Mouse (Mus musculus): ENCODE measurements around the gene Bsn. TPM values are rescaled to one million over a fixed set of nuclear protein-coding genes. Genes with fewer than 3 reads are reported as not detected.

Bsn gene
- polyA plus RNA-seq, 1 experiment from 2014 or later = 4.1 TPM

DNA sequence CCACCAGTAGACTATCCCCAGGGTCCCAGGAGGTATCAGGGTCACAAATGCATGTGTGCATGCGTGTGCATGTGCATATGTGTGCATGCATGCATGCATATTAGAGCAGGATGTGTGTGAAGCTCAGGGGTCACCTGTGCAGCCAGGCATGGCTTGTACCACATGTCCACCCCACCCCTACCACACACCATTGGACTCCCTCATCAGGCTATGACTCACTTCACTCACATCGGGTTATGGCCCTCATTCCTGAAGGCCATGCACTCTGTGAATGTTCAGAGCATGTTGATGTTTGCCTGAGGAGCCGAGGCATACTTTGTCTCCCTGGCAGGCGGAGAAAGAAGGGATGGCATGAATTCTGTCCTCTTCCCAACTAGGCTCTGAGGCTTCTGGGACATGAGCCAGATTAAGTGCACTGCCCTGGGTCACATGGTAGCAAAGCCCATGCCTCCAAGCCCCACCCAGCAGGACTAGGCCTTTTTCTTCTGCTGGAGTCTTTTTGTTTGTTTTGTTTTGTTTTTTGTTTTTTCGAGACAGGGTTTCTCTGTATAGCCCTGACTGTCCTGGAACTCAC, 17.3 kb downstream of the Bsn start:
- H3K9me3 ChIP-seq (ENCODE audit: control insufficient read depth, low read length) = no peaks in the 10 kb centered on the region
- ATAC-seq (replicated peaks; ENCODE audit: low FRiP score, low TSS enrichment, low read depth) (no peak), DNase-seq (ENCODE audit: low spot score) (no peak)
- H3K4me3 ChIP-seq (ENCODE audit: low read depth, low read length) = no peak overlapping the region
- H3K36me3 ChIP-seq (ENCODE audit: control insufficient read depth, insufficient read depth, low read length) = no peaks in the 10 kb centered on the region
- no peak overlapping the region for H3K4me2 ChIP-seq (ENCODE audit: low read length)
- no peak overlapping the region for H3K27ac ChIP-seq (ENCODE audit: low read depth)
- no peak overlapping the region for H3K9ac ChIP-seq (ENCODE audit: low read length)
- no peaks in the 10 kb centered on the region for H3K4me1 ChIP-seq (replicated peaks; ENCODE audit: control insufficient read depth, insufficient read depth, low read length)
- no peaks in the 10 kb centered on the region for H3K27me3 ChIP-seq (replicated peaks; ENCODE audit: control insufficient read depth, insufficient read depth, low read length)
- 73% methylated on average over 5 of the region's 5 CpGs for WGBS

DNA sequence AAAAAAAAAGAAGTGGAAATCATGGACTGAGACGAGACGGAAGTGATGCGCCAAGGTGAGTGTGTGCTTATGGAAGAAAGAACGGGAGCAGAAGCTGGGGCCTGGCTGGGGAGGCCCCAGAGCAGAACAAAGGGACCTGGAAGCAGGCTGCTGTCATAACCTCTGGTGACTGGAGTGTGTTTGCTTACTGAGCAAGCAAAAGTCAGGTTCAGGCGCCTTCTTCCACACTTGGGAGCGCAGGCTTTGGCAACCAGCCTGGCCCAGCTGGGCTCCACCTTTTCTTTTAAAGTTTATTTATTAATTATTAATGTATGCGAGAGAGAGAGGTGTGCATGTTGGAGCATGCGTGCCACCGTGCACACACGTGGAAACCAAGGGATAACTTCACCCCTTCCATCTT, 20.4 kb downstream of the Bsn start:
- H3K4me2 ChIP-seq (ENCODE audit: low read length) = no peak overlapping the region
- H3K9ac ChIP-seq (ENCODE audit: low read length) = no peak overlapping the region
- no peak overlapping the region for H3K27ac ChIP-seq (ENCODE audit: low read depth)
- no peaks in the 10 kb centered on the region for H3K9me3 ChIP-seq (ENCODE audit: control insufficient read depth, low read length)
- no peaks in the 10 kb centered on the region for H3K36me3 ChIP-seq (ENCODE audit: control insufficient read depth, insufficient read depth, low read length)
- H3K27me3 ChIP-seq (replicated peaks; ENCODE audit: control insufficient read depth, insufficient read depth, low read length) = no peaks in the 10 kb centered on the region
- ATAC-seq (replicated peaks; ENCODE audit: low FRiP score, low TSS enrichment, low read depth) (no peak), DNase-seq (ENCODE audit: low spot score) (no peak)
- 77% methylated on average over 10 of the region's 10 CpGs for WGBS
- H3K4me1 ChIP-seq (replicated peaks; ENCODE audit: control insufficient read depth, insufficient read depth, low read length) = no peaks in the 10 kb centered on the region
- H3K4me3 ChIP-seq (ENCODE audit: low read depth, low read length) = no peak overlapping the region

DNA sequence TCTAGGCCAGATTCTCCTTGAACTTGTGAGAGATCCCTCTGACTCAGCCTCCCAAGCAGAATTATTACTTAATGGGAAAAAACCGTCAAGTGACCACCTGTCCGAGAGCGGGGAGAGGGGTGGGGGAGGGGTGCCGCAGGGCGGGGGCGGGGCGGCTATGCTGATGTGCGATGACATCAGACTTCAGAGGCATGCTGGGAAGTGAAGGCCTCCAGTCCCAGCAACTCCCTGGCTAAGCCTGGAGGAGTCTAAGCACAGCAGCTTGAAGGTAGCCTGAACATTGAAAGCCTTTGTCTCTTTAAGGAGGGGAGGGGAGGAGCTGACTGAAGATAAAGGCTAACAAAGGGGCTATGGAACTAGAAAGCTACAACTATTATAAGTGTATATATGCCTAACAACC, 25.0 kb downstream of the Bsn start:
- Histone ChIP-seq H3K4me2 (ENCODE audit: low read length) (no peak overlapping the region), H3K27me3 (replicated peaks; ENCODE audit: control insufficient read depth, insufficient read depth, low read length) (no peaks in the 10 kb centered on the region), H3K27ac (ENCODE audit: low read depth) (no peak overlapping the region), H3K36me3 (ENCODE audit: control insufficient read depth, insufficient read depth, low read length) (no peaks in the 10 kb centered on the region), H3K4me1 (replicated peaks; ENCODE audit: control insufficient read depth, insufficient read depth, low read length) (no peaks in the 10 kb centered on the region), H3K9me3 (ENCODE audit: control insufficient read depth, low read length) (no peaks in the 10 kb centered on the region), H3K4me3 (ENCODE audit: low read depth, low read length) (no peak overlapping the region), H3K9ac (ENCODE audit: low read length) (no peak overlapping the region)
- ATAC-seq (replicated peaks; ENCODE audit: low FRiP score, low TSS enrichment, low read depth) (no peak), DNase-seq (ENCODE audit: low spot score) (no peak)
- 38% methylated on average over 8 of the region's 8 CpGs for WGBS

DNA sequence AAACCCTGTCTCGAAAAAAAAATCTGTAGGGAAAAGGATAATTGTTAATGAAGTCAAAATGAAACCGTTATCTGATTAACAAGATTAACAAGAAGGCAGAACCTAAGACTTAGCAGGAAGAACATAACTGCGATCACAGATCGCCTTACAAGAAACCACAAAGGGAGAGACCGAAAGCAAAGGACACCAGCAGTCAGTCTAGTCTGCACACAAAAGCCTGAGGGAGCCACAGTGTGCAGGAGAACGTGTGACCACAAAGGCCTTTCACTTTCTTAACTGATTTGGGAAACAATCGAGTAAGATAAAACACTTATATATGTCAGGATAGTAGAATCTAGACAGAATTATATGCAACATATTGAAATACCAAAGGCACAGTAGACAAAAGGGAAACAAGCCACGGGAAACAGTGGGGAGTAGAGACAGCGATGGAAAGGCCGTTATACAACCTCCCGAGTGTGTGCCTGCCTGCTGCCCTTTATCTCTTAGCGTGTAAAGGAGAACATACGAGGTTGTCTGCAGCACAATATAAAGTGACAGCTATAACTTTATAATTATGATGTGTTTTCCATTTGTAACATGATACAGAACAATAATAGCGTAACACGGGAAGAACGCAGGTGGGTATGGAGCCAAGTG, 26.4 kb downstream of the Bsn start:
- DNase-seq (ENCODE audit: low spot score) = no peak
- ATAC-seq (replicated peaks; ENCODE audit: low FRiP score, low TSS enrichment, low read depth) = no peak
- Histone ChIP-seq H3K27ac (ENCODE audit: low read depth) (no peak overlapping the region), H3K9me3 (ENCODE audit: control insufficient read depth, low read length) (no peaks in the 10 kb centered on the region), H3K4me1 (replicated peaks; ENCODE audit: control insufficient read depth, insufficient read depth, low read length) (no peaks in the 10 kb centered on the region), H3K27me3 (replicated peaks; ENCODE audit: control insufficient read depth, insufficient read depth, low read length) (no peaks in the 10 kb centered on the region), H3K36me3 (ENCODE audit: control insufficient read depth, insufficient read depth, low read length) (no peaks in the 10 kb centered on the region), H3K4me3 (ENCODE audit: low read depth, low read length) (no peak overlapping the region), H3K9ac (ENCODE audit: low read length) (no peak overlapping the region), H3K4me2 (ENCODE audit: low read length) (no peak overlapping the region)
- WGBS = 83% methylated on average over 16 of the region's 16 CpGs

- Histone ChIP-seq H3K9me3 (ENCODE audit: control insufficient read depth, low read length) (no peaks in the 10 kb centered on the region), H3K27ac (ENCODE audit: low read depth) (no peak overlapping the region), H3K36me3 (ENCODE audit: control insufficient read depth, insufficient read depth, low read length) (no peaks in the 10 kb centered on the region), H3K4me1 (replicated peaks; ENCODE audit: control insufficient read depth, insufficient read depth, low read length) (no peaks in the 10 kb centered on the region), H3K9ac (ENCODE audit: low read length) (no peak overlapping the region), H3K4me2 (ENCODE audit: low read length) (no peak overlapping the region), H3K4me3 (ENCODE audit: low read depth, low read length) (no peak overlapping the region), H3K27me3 (replicated peaks; ENCODE audit: control insufficient read depth, insufficient read depth, low read length) (no peaks in the 10 kb centered on the region)
- 69% methylated on average over 7 of the region's 7 CpGs for WGBS
- DNase-seq (ENCODE audit: low spot score) (no peak), ATAC-seq (replicated peaks; ENCODE audit: low FRiP score, low TSS enrichment, low read depth) (no peak)
Observed at GRCm38 (mm10) chr9:108157891-108158290, 32.3 kb downstream of the Bsn start.

GRCm38 (mm10) chr9:108157451-108157850, 32.7 kb downstream of the Bsn start:
- Histone ChIP-seq H3K36me3 (ENCODE audit: control insufficient read depth, insufficient read depth, low read length) (no peaks in the 10 kb centered on the region), H3K9me3 (ENCODE audit: control insufficient read depth, low read length) (no peaks in the 10 kb centered on the region), H3K4me3 (ENCODE audit: low read depth, low read length) (no peak overlapping the region), H3K27ac (ENCODE audit: low read depth) (no peak overlapping the region), H3K9ac (ENCODE audit: low read length) (no peak overlapping the region), H3K4me2 (ENCODE audit: low read length) (no peak overlapping the region), H3K4me1 (replicated peaks; ENCODE audit: control insufficient read depth, insufficient read depth, low read length) (no peaks in the 10 kb centered on the region), H3K27me3 (replicated peaks; ENCODE audit: control insufficient read depth, insufficient read depth, low read length) (no peaks in the 10 kb centered on the region)
- no peak for ATAC-seq (replicated peaks; ENCODE audit: low FRiP score, low TSS enrichment, low read depth)
- no peak for DNase-seq (ENCODE audit: low spot score)
- 85% methylated on average over 6 of the region's 6 CpGs for WGBS

DNA sequence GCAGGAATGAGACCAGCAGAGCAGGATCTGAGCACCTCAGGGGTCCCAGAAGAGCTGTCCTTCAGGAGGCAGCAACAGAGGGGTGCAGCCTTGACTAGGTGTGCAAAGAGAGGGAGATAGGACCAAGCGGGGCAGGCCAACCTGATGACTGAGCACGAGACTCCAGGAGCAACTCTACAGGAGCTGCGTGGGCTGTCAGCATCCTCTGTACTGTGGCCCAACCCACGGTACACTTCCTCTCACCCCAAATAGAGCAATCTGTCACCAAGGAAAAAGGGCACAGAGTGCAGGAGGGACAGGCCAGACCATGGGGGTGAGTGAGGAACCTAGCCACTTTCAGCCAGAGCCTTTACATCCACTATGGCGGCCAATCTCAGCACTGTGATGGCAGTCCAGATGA, 33.4 kb downstream of the Bsn start:
- WGBS = 85% methylated on average over 5 of the region's 5 CpGs
- no peak for ATAC-seq (replicated peaks; ENCODE audit: low FRiP score, low TSS enrichment, low read depth)
- Histone ChIP-seq H3K4me3 (ENCODE audit: low read depth, low read length) (no peak overlapping the region), H3K27me3 (replicated peaks; ENCODE audit: control insufficient read depth, insufficient read depth, low read length) (no peaks in the 10 kb centered on the region), H3K4me1 (replicated peaks; ENCODE audit: control insufficient read depth, insufficient read depth, low read length) (no peaks in the 10 kb centered on the region), H3K36me3 (ENCODE audit: control insufficient read depth, insufficient read depth, low read length) (no peaks in the 10 kb centered on the region), H3K9me3 (ENCODE audit: control insufficient read depth, low read length) (no peaks in the 10 kb centered on the region), H3K9ac (ENCODE audit: low read length) (no peak overlapping the region), H3K27ac (ENCODE audit: low read depth) (no peak overlapping the region), H3K4me2 (ENCODE audit: low read length) (no peak overlapping the region)
- DNase-seq (ENCODE audit: low spot score) = no peak

DNA sequence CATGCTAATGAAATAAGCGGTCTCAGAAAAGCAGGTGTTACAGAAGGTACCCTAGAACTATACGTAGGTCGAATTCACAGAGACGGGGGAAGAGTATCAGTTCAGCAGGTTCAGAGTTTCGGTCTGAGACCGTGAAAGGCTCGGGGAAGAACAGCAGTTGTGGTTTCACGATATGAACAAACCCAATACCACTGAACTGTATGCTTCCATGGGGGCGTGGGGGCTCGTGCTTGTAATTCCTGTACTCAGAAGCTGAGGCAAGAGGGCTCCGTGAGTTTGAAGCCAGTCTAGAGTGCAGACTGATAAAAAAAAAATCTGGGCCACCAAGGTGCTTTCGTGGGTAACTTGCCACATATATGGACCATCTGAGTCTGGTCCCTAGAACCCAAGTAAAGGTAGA, 35.4 kb downstream of the Bsn start:
- no peaks in the 10 kb centered on the region for H3K27me3 ChIP-seq (replicated peaks; ENCODE audit: control insufficient read depth, insufficient read depth, low read length)
- H3K27ac ChIP-seq (ENCODE audit: low read depth) = no peak overlapping the region
- H3K4me3 ChIP-seq (ENCODE audit: low read depth, low read length) = no peak overlapping the region
- H3K36me3 ChIP-seq (ENCODE audit: control insufficient read depth, insufficient read depth, low read length) = no peaks in the 10 kb centered on the region
- 88% methylated on average over 12 of the region's 12 CpGs for WGBS
- ATAC-seq (replicated peaks; ENCODE audit: low FRiP score, low TSS enrichment, low read depth) = no peak
- DNase-seq (ENCODE audit: low spot score) = no peak
- no peaks in the 10 kb centered on the region for H3K9me3 ChIP-seq (ENCODE audit: control insufficient read depth, low read length)
- no peak overlapping the region for H3K9ac ChIP-seq (ENCODE audit: low read length)
- H3K4me1 ChIP-seq (replicated peaks; ENCODE audit: control insufficient read depth, insufficient read depth, low read length) = no peaks in the 10 kb centered on the region
- H3K4me2 ChIP-seq (ENCODE audit: low read length) = no peak overlapping the region
